Mouse (Mus musculus) adrenal gland (tissue): ENCODE data around the gene Gm20517.
"Not testable (repeated sequence)": the region's sequence is repeated elsewhere in the genome, so short reads cannot be mapped to it uniquely, and the experiment has no call there.

Experiments
- intact Hi-C: fragments of 180-260 bp; cut with DNase I; formaldehyde crosslinking; loops from one replicate; pipeline ENCODE4 v1.15.1; 2025

Gene Gm20517

GRCm38 (mm10) chr17:47625088-47625487 is 13.7 kb downstream of the Gm20517 start:
- intact Hi-C loops, result loop anchor here (10.0 kb wide), 1 partner anchor 250 kb away; no protein-coding TSS in a partner anchor

DNA sequence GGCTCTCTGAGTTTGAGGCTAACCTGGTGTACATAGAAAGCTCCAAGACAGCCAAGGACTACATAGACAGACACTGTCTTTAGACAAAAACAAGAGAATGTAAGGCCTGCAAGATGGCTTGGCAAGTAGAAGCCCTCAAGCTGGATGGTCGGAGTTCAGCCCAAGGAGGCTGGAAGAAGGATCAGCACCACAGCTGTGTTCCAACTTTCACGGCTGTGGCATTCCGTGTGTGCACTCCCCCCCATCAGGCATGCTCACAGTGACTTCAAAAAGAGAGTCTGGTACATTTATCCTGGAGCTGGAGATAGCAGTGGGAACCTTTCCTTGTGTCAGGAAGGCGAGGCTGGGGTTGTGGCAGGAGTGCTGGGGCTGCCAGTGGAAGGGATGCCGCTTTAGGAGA is 14.6 kb downstream of the Gm20517 start:
- intact Hi-C loops, result loop anchor here (10.0 kb wide), 1 partner anchor 251 kb away; no protein-coding TSS in a partner anchor

- intact Hi-C loops, result loop anchor here (10.0 kb wide), 1 partner anchor 253 kb away; no protein-coding TSS in a partner anchor
These were observed 16.4 kb downstream of the Gm20517 start for GRCm38 (mm10) chr17:47627791-47628190.

GRCm38 (mm10) chr17:47628851-47629676 is 17.7 kb downstream of the Gm20517 start:
- intact Hi-C loops, result loop anchor here (10.0 kb wide), 1 partner anchor 254 kb away; no protein-coding TSS in a partner anchor

DNA sequence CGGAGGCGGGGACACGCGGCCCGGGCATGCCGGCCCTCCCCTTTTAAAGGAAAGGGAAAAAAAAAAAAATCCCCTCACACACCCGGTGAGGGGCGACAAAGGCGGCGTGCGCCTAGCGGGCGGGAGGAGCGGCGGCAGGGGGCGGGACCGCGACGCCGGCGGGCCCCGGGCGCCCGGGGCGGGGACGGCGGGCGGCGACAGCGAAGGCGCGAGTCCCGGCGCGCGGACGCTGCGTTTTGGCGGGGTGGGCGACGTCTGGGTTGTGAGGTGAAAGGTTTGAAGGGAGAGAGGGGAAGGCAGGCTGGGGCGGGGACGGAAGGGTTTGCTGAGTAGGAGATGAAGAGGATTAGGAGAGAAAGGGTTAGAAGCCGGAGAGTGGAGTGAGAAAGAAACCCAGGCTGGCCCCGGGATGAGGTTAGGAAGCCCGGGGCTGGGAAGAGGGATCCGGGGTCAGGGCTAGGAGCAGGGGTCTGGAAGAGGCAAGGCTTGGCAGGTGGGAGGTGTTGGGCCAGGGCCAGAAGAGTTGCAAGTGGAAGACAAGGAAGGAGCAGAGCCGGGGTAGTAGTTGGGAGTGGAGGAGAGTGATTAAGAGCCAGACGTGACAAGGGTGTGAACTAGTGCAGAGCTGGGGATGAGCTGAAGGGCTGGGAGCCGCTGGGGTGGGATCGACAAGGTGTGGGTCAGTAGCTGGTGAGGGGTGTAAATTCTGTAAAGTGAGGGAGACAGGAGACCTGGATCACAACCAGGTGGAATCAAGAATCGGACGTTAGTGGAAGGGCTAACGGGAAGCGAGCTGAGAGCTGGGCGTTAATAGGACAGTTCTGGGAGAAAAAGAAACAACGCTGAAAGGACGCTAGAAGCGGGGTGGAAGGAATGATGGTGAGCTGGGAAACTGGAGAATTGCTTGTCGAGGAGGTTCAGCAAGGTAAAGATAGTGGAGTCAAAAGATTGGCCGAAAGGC is 18.6 kb downstream of the Gm20517 start:
- intact Hi-C loops, result loop anchor here (10.0 kb wide), 1 partner anchor 255 kb away; no protein-coding TSS in a partner anchor

DNA sequence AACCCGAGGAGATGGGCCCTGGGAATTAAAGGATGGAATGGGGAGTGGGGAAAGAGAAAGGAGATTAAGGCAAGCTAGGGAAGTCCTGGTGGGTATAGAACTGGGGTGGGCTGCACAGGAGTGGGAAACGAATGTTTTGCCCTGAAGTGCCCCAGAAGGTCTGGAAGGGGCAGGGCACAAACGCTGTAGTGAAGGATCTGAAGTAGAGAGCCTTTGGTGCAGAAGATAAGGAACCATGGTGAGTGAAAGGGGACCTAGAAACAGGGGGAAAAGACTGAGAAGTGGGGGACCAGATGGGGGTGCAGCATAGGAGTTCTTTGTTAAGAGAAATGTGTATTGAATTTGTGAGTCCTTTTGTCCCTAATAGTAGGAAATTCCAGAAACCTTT is 19.3 kb downstream of the Gm20517 start, which contains the start of gene Usp49:
Gene Usp49, plus strand, starts transcription at position 13 of the 388 bp plus-strand sequence.
- intact Hi-C loops, result no loop called here

- intact Hi-C loops, result no loop called here
These were observed 20.9 kb downstream of the Gm20517 start for GRCm38 (mm10) chr17:47632181-47632840.

GRCm38 (mm10) chr17:47633999-47634770 is 22.8 kb downstream of the Gm20517 start:
- intact Hi-C loops, result no loop called here

GRCm38 (mm10) chr17:47642992-47643391 is 31.6 kb downstream of the Gm20517 start:
- intact Hi-C loops, result no loop called here

DNA sequence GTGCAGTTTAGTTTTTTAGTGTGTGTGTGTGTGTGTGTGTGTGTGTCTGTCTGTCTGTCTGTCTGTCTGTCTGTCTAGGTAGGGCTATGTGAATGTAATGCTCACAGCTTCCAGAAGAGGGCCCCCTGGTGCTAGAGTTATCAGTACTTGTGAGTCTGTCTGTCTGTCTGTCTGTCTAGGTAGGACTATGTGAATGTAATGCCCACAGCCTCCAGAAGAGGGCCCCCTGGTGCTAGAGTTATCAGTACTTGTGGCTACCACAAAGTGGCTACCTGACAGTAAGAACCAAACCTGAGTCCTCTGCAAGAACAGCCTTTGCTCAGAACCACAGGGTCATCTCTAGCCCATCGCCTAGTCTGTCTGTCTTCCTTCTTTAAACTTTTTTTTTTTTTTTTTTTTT is 35.3 kb downstream of the Gm20517 start:
- intact Hi-C loops, result no loop called here

GRCm38 (mm10) chr17:47648966-47649365 is 37.6 kb downstream of the Gm20517 start:
- intact Hi-C loops, result no loop called here

DNA sequence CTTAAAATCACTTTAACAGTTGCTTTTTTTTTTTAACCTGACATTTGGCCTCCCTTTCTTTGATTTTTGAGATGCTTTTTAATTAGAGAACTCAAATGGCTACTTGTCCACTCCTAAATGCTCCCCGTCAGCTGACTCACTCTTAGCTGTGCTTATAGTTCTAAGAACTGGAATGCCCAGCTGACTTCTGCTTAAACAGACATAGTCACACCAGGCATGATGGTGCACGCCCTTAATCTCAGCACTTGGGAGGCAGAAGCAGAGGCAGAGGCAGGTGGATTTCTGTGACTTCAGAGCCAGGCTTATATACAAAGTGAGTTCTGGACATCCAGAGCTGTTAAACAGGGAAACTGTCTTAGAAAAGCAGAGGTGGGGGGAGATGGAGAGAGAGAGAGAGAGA is 40.6 kb downstream of the Gm20517 start:
- intact Hi-C loops, result loop anchor here (2.0 kb wide), 1 partner anchor 19 kb away; no protein-coding TSS in a partner anchor

DNA sequence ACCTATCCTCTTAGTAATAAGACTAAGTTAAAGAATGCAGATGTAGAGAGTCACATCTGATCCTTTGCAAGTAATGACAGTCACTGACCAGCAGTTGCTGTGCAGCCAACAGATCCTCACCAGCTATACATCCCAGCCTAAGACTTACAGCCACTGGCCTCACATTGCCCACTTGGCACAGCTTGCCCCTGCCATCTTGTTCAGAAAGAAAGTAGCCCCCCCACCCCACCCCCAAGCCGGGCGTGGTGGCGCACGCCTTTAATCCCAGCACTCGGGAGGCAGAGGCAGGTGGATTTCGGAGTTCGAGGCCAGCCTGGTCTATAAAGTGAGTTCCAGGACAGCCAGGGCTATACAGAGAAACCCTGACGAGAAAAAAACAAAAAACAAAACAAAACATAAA is 43.0 kb downstream of the Gm20517 start:
- intact Hi-C loops, result not testable (repeated sequence)

DNA sequence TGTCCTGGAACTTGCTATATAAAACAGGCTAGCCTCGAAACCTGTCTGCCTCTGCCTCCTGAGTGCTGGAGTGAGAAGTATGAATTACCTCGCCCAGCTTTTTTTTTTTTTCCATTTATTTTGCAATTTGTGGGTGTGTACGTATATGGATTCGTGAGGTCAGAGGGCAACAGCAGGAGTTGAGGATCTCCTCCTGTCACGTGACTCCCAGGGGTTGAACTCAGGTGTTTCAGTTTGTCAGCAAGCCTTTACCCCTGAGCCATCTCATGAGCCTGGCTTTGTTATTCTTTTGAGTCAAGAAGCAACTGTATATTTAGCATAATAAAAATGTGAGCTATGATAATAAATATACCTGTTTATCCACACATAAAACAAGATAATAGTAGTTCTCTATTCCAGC is 44.3 kb downstream of the Gm20517 start:
- intact Hi-C loops, result no loop called here

GRCm38 (mm10) chr17:47657901-47658300 is 46.5 kb downstream of the Gm20517 start:
- intact Hi-C loops, result no loop called here

DNA sequence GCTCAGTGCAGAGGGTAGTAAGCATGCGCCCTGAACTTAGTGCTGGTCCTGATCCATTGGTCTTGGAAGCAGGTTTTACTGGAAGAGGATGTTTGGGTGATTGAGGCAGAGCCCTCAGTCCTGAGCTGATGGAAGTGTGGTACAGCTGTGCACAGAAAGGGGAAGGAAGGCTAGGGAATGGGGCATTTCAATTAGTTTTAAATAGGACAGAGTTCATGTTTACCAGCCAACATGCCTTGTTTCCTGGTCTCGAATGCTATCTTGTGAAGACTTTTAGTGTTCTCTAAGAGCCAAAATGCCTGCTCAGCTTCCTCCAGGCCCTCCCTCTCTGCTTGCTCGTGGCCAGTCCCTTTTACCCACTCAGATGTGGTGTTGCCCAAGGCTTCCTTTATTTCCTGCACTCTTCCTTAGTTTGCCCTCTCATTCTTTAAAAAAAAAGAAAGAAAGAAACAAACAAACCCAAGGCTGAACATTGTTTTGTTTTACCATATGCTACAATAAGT is 47.4 kb downstream of the Gm20517 start:
- intact Hi-C loops, result no loop called here

- intact Hi-C loops, result no loop called here
These were observed 51.8 kb downstream of the Gm20517 start for GRCm38 (mm10) chr17:47663009-47663713.

GRCm38 (mm10) chr17:47664474-47664873 is 53.1 kb downstream of the Gm20517 start:
- intact Hi-C loops, result no loop called here

- intact Hi-C loops, result no loop called here
These were observed 57.8 kb downstream of the Gm20517 start for GRCm38 (mm10) chr17:47669166-47669565.
